Mouse (Mus musculus) liver, embryonic 13.5 days (tissue): Measurements from ENCODE around the gene Trpc7. TPM values are rescaled to one million over a fixed set of nuclear protein-coding genes. Genes with fewer than 3 reads are reported as not detected.

Experiments
- ATAC-seq: fragments of 200-750 bp; cut with Nextera tagmentation; 2 replicates; pipeline ENCODE4 v1.8.0; 2017; ENCODE audit warnings: low read depth, mild to moderate bottlenecking, moderate number of reproducible peaks, moderate library complexity
- DNase-seq: peaks from one replicate; pipeline ENCODE4 v3.0.0; 2022
- H3K27ac ChIP-seq: fragments of 300-500 bp; sonication (generic); 2 replicates; pipeline ENCODE4 v1.5.1; 2015; ENCODE audit warnings: moderate library complexity, mild to moderate bottlenecking, inconsistent platforms
- H3K27me3 ChIP-seq: fragments of 300-500 bp; sonication (generic); 2 replicates; pipeline ENCODE4 v1.6.1; 2015; ENCODE audit warnings: mild to moderate bottlenecking, inconsistent platforms
- H3K36me3 ChIP-seq: fragments of 300-500 bp; sonication (generic); 2 replicates; pipeline ENCODE4 v1.6.1; 2015; ENCODE audit warnings: mild to moderate bottlenecking, inconsistent platforms
- H3K4me1 ChIP-seq: fragments of 300-500 bp; sonication (generic); replicated peaks from 2 replicates; pipeline ENCODE4 v1.6.1; 2015; ENCODE audit warnings: inconsistent platforms
- H3K4me2 ChIP-seq: fragments of 300-500 bp; sonication (generic); 2 replicates; pipeline ENCODE4 v1.6.1; 2015; ENCODE audit warnings: inconsistent platforms, mild to moderate bottlenecking, moderate library complexity
- H3K4me3 ChIP-seq: fragments of 300-500 bp; sonication (generic); replicated peaks from 2 replicates; pipeline ENCODE4 v1.5.1; 2015; ENCODE audit warnings: mild to moderate bottlenecking, inconsistent platforms
- H3K9ac ChIP-seq: fragments of 300-500 bp; sonication (generic); 2 replicates; pipeline ENCODE4 v1.6.1; 2015; ENCODE audit warnings: mild to moderate bottlenecking, inconsistent platforms
- H3K9me3 ChIP-seq: fragments of 300-500 bp; sonication (generic); replicated peaks from 2 replicates; pipeline ENCODE4 v1.6.1; 2016; ENCODE audit warnings: inconsistent platforms
- WGBS: fragments of 180-500 bp; shearing (Covaris S2); methylation state at CpG from one replicate; pipeline ENCODE4 v1.1.7; 2015; ENCODE audit not compliant: insufficient replicate concordance; 5-methylcytosine and 5-hydroxymethylcytosine counted together
- polyA plus RNA-seq: library from polyadenylated mRNA; unstranded; fragments of >200 nt; fragmentation: Nextera tagmentation; extraction: Ambion mirVana; gene quantifications from 2 replicates; pipeline ENCODE4 v1.2.1, GENCODE M21; 2015

Trpc7 gene
- not detected in 2 replicates for polyA plus RNA-seq

GRCm38 (mm10) chr13:56895893-56896292 is at the start of gene Trpc7:
Gene Trpc7, minus strand, starts transcription at chr13:56895993.
- Histone ChIP-seq H3K36me3 (no peaks in the 10 kb centered on the region), H3K4me1 (no peaks in the 10 kb centered on the region), H3K9ac (no peak within 1 kb of the TSS), H3K27me3 (no peaks in the 10 kb centered on the region), H3K4me2 (no peak within 1 kb of the TSS), H3K27ac (no peak within 1 kb of the TSS), H3K4me3 (no peak within 1 kb of the TSS), H3K9me3 (no peaks in the 10 kb centered on the region)
- ATAC-seq: no peak
- 55% methylated on average over 3 of the region's 3 CpGs for WGBS
- DNase-seq: no peak

DNA sequence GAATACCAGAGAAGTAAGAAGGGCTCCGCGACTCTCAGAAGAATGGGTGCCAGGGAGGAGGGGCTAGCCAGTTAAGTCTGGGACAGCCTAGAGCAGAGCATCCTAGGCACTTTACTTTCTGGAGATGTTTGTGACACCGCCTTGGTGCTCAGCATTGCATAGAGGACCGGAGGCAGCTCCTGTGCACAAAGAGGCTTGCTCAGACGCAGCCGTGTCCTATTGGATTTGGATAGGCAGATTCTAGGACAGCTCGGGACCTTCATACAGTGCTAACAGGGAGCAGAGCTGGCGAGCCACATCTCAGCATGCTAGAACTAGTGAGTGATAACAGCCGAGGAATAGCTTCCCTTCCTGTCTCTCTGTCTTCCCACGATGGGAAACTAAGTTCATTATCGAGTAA is 43.5 kb upstream of the Trpc7 start:
- H3K4me1 ChIP-seq: no peaks in the 10 kb centered on the region
- DNase-seq (no peak), ATAC-seq (no peak)
- H3K36me3 ChIP-seq: no peaks in the 10 kb centered on the region
- H3K9ac ChIP-seq: no peak overlapping the region
- 68% methylated on average over 11 of the region's 11 CpGs for WGBS
- H3K27me3 ChIP-seq: no peaks in the 10 kb centered on the region
- H3K4me2 ChIP-seq: no peak overlapping the region
- H3K27ac ChIP-seq: no peak overlapping the region
- H3K4me3 ChIP-seq: no peak overlapping the region
- H3K9me3 ChIP-seq: no peaks in the 10 kb centered on the region

- ATAC-seq (no peak), DNase-seq (no peak)
- H3K4me3 ChIP-seq: no peak overlapping the region
- no peaks in the 10 kb centered on the region for H3K36me3 ChIP-seq
- H3K27ac ChIP-seq: no peak overlapping the region
- no peaks in the 10 kb centered on the region for H3K9me3 ChIP-seq
- H3K4me2 ChIP-seq: no peak overlapping the region
- H3K4me1 ChIP-seq: no peaks in the 10 kb centered on the region
- H3K27me3 ChIP-seq: no peaks in the 10 kb centered on the region
- WGBS: 69% methylated on average over 11 of the region's 11 CpGs
- H3K9ac ChIP-seq: no peak overlapping the region
Measured at GRCm38 (mm10) chr13:56933832-56934510, 38.2 kb upstream of the Trpc7 start.

- H3K4me2 ChIP-seq: no peak overlapping the region
- H3K4me1 ChIP-seq: no peaks in the 10 kb centered on the region
- no peak overlapping the region for H3K27ac ChIP-seq
- no peaks in the 10 kb centered on the region for H3K36me3 ChIP-seq
- no peak overlapping the region for H3K9ac ChIP-seq
- H3K4me3 ChIP-seq: no peak overlapping the region
- H3K9me3 ChIP-seq: no peaks in the 10 kb centered on the region
- WGBS: 84% methylated on average over 2 of the region's 2 CpGs
- no peaks in the 10 kb centered on the region for H3K27me3 ChIP-seq
- ATAC-seq (no peak), DNase-seq (no peak)
Measured at GRCm38 (mm10) chr13:56930421-56930820, 34.6 kb upstream of the Trpc7 start.

GRCm38 (mm10) chr13:56922976-56923375 is 27.2 kb upstream of the Trpc7 start:
- H3K4me1 ChIP-seq: no peaks in the 10 kb centered on the region
- no peak overlapping the region for H3K4me2 ChIP-seq
- H3K9me3 ChIP-seq: no peaks in the 10 kb centered on the region
- no peaks in the 10 kb centered on the region for H3K36me3 ChIP-seq
- ATAC-seq (no peak), DNase-seq (no peak)
- no peak overlapping the region for H3K4me3 ChIP-seq
- 54% methylated on average over 2 of the region's 2 CpGs for WGBS
- H3K9ac ChIP-seq: no peak overlapping the region
- no peaks in the 10 kb centered on the region for H3K27me3 ChIP-seq
- H3K27ac ChIP-seq: no peak overlapping the region

DNA sequence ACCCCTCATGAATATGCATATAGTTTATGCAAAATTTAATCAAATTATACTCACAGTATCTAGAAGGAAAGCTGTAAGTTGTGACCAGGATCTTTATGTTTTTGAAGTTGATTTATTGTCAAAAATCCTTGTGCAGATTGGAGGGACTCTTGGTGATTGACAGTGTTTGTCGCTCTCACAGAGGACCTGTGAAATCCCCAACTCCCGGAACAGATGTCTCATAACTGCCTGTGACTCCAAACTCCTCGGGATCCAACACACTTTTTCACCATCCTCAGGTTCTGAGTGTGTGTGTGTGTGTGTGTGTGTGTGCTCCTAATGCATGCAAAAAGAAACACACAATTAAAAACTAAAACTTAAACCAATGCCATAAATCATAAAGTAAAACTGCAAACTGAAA is 25.5 kb upstream of the Trpc7 start:
- no peaks in the 10 kb centered on the region for H3K4me1 ChIP-seq
- H3K4me3 ChIP-seq: no peak overlapping the region
- no peaks in the 10 kb centered on the region for H3K9me3 ChIP-seq
- H3K9ac ChIP-seq: no peak overlapping the region
- 45% methylated on average over 3 of the region's 3 CpGs for WGBS
- no peaks in the 10 kb centered on the region for H3K27me3 ChIP-seq
- no peak for DNase-seq
- no peak for ATAC-seq
- H3K36me3 ChIP-seq: no peaks in the 10 kb centered on the region
- no peak overlapping the region for H3K4me2 ChIP-seq
- H3K27ac ChIP-seq: no peak overlapping the region

GRCm38 (mm10) chr13:56914721-56915120 is 18.9 kb upstream of the Trpc7 start:
- Histone ChIP-seq H3K9me3 (no peaks in the 10 kb centered on the region), H3K27ac (no peak overlapping the region), H3K9ac (no peak overlapping the region), H3K27me3 (no peaks in the 10 kb centered on the region), H3K36me3 (no peaks in the 10 kb centered on the region), H3K4me2 (no peak overlapping the region), H3K4me1 (no peaks in the 10 kb centered on the region), H3K4me3 (no peak overlapping the region)
- DNase-seq (no peak), ATAC-seq (no peak)
- 60% methylated on average over 7 of the region's 7 CpGs for WGBS

DNA sequence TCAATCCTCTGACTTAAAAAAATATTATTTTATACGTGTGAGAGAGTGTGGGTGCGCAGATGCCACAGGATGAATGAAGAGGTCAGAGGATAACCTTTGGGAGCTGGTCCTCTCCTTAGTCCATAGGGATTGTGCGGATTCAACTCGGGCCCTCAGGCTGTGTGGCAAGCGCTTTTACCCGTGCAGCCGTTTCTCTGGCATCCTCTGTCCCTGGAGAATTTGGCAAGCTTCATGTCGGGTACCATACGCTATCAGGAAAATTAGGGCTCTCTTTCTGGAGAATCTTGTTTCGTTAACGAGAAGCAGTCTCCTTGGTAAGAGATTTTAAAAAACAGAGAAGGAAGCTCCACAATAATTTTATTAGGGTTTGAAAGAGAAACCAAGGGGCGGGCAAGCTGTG is 15.3 kb upstream of the Trpc7 start:
- H3K4me3 ChIP-seq: no peak overlapping the region
- DNase-seq: no peak
- H3K36me3 ChIP-seq: no peaks in the 10 kb centered on the region
- H3K9me3 ChIP-seq: no peaks in the 10 kb centered on the region
- WGBS: 71% methylated on average over 12 of the region's 12 CpGs
- no peak for ATAC-seq
- no peak overlapping the region for H3K4me2 ChIP-seq
- no peak overlapping the region for H3K27ac ChIP-seq
- H3K4me1 ChIP-seq: no peaks in the 10 kb centered on the region
- no peaks in the 10 kb centered on the region for H3K27me3 ChIP-seq
- no peak overlapping the region for H3K9ac ChIP-seq

- no peak overlapping the region for H3K4me2 ChIP-seq
- no peak for ATAC-seq
- H3K9ac ChIP-seq: no peak overlapping the region
- H3K9me3 ChIP-seq: no peaks in the 10 kb centered on the region
- H3K4me3 ChIP-seq: no peak overlapping the region
- WGBS: 8% methylated on average over 17 of the region's 17 CpGs
- H3K4me1 ChIP-seq: no peaks in the 10 kb centered on the region
- no peak overlapping the region for H3K27ac ChIP-seq
- peak; percentile 2 for DNase-seq
- H3K36me3 ChIP-seq: no peaks in the 10 kb centered on the region
- no peaks in the 10 kb centered on the region for H3K27me3 ChIP-seq
Measured at GRCm38 (mm10) chr13:56895386-56895785, 407 bp downstream of the Trpc7 start.

DNA sequence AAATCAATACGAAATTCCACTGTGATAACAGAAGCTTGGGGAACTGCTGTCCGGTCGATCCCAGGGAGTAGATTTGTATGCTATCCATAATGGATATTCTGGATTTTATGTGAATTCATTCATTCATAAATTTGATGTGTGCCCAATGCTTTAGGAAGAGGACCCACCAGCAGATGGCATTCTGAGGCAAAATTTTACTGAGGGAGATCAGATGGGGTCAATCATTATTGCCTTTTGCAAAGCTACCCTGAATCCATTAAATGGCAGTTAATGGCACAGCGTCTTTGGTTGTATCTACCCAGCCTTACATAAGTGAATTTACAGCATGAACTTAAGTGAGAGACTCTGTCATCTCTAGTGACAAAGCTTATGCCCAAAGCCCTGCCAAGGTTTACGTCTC is 1.2 kb downstream of the Trpc7 start:
- H3K27ac ChIP-seq: no peak overlapping the region
- no peak overlapping the region for H3K4me2 ChIP-seq
- ATAC-seq: no peak
- H3K4me1 ChIP-seq: no peaks in the 10 kb centered on the region
- no peak for DNase-seq
- no peaks in the 10 kb centered on the region for H3K36me3 ChIP-seq
- WGBS: 63% methylated on average over 5 of the region's 5 CpGs
- no peaks in the 10 kb centered on the region for H3K9me3 ChIP-seq
- no peak overlapping the region for H3K4me3 ChIP-seq
- H3K9ac ChIP-seq: no peak overlapping the region
- no peaks in the 10 kb centered on the region for H3K27me3 ChIP-seq

- no peak overlapping the region for H3K27ac ChIP-seq
- DNase-seq: no peak
- WGBS: 68% methylated on average over 7 of the region's 7 CpGs
- no peaks in the 10 kb centered on the region for H3K36me3 ChIP-seq
- H3K4me3 ChIP-seq: no peak overlapping the region
- no peaks in the 10 kb centered on the region for H3K27me3 ChIP-seq
- H3K9me3 ChIP-seq: 0 out of 2 replicates have a peak, but pooled peaks cover 5% of the 10 kb centered on the region
- H3K9ac ChIP-seq: no peak overlapping the region
- no peak for ATAC-seq
- no peak overlapping the region for H3K4me2 ChIP-seq
- no peaks in the 10 kb centered on the region for H3K4me1 ChIP-seq
Measured at GRCm38 (mm10) chr13:56889888-56890287, 5.9 kb downstream of the Trpc7 start.

- H3K36me3 ChIP-seq: no peaks in the 10 kb centered on the region
- H3K27me3 ChIP-seq: no peaks in the 10 kb centered on the region
- H3K9me3 ChIP-seq: 0 out of 2 replicates have a peak, but pooled peaks cover 5% of the 10 kb centered on the region
- no peaks in the 10 kb centered on the region for H3K4me1 ChIP-seq
- ATAC-seq: no peak
- 79% methylated on average over 12 of the region's 12 CpGs for WGBS
- no peak overlapping the region for H3K4me3 ChIP-seq
- H3K27ac ChIP-seq: no peak overlapping the region
- H3K9ac ChIP-seq: no peak overlapping the region
- no peak overlapping the region for H3K4me2 ChIP-seq
- DNase-seq: no peak
Measured at GRCm38 (mm10) chr13:56882931-56883330, 12.9 kb downstream of the Trpc7 start.
